Mouse (Mus musculus): ENCODE data around the gene Taf8. TPM values are rescaled to one million over a fixed set of nuclear protein-coding genes. Genes with fewer than 3 reads are reported as not detected.

Taf8 gene
- total and polyA plus RNA-seq, 2 experiments from 2014 or later, result 10.8 to 17.9 TPM

- Histone ChIP-seq H3K4me3 (ENCODE audit: low read depth, low read length) (no peak overlapping the region), H3K27ac (ENCODE audit: low read depth, low read length) (no peak overlapping the region), H3K36me3 (ENCODE audit: insufficient read depth) (no peaks in the 10 kb centered on the region), H3K4me1 (ENCODE audit: insufficient read depth) (no peaks in the 10 kb centered on the region), H3K9me3 (ENCODE audit: low read length) (no peaks in the 10 kb centered on the region), H3K9ac (no peak overlapping the region), H3K27me3 (ENCODE audit: insufficient read depth, low read length) (no peaks in the 10 kb centered on the region; the same call in 1 of the 2 replicates), H3K4me2 (ENCODE audit: low read depth) (no peak overlapping the region)
- ATAC-seq, result no peak
- WGBS, result 69% methylated on average over 6 of the region's 6 CpGs
- DNase-seq, result no peak
- no peak for TF ChIP-seq CTCF (IDR thresholded peaks at IDR 0.05; ENCODE audit: low read depth)
These were observed 58.0 kb downstream of the Taf8 start for GRCm38 (mm10) chr17:47444113-47444512.

- no peak overlapping the region for H3K4me3 ChIP-seq (ENCODE audit: low read depth, low read length)
- H3K4me2 ChIP-seq (ENCODE audit: low read depth), result no peak overlapping the region
- H3K4me1 ChIP-seq (ENCODE audit: insufficient read depth), result no peaks in the 10 kb centered on the region
- H3K27ac ChIP-seq (ENCODE audit: low read depth, low read length), result no peak overlapping the region
- TF ChIP-seq CTCF (IDR thresholded peaks at IDR 0.05; ENCODE audit: low read depth), result no peak
- peaks cover 7% of the 10 kb centered on the region for H3K27me3 ChIP-seq (ENCODE audit: insufficient read depth, low read length)
- no peak overlapping the region for H3K9ac ChIP-seq
- ATAC-seq (no peak), DNase-seq (no peak)
- WGBS, result 83% methylated on average over 3 of the region's 3 CpGs
- no peaks in the 10 kb centered on the region for H3K36me3 ChIP-seq (ENCODE audit: insufficient read depth)
- H3K9me3 ChIP-seq (ENCODE audit: low read length), result no peaks in the 10 kb centered on the region
These were observed 59.8 kb downstream of the Taf8 start for GRCm38 (mm10) chr17:47442271-47442670.

GRCm38 (mm10) chr17:47441296-47442051 is 60.6 kb downstream of the Taf8 start:
- Histone ChIP-seq H3K9ac (no peak overlapping the region), H3K36me3 (ENCODE audit: insufficient read depth) (no peaks in the 10 kb centered on the region), H3K4me3 (ENCODE audit: low read depth, low read length) (no peak overlapping the region), H3K27ac (ENCODE audit: low read depth, low read length) (no peak overlapping the region), H3K4me2 (ENCODE audit: low read depth) (no peak overlapping the region), H3K27me3 (ENCODE audit: insufficient read depth, low read length) (peaks cover 14% of the 10 kb centered on the region), H3K4me1 (ENCODE audit: insufficient read depth) (no peaks in the 10 kb centered on the region), H3K9me3 (ENCODE audit: low read length) (no peaks in the 10 kb centered on the region)
- no peak for ATAC-seq
- 54% methylated on average over 19 of the region's 19 CpGs for WGBS
- DNase-seq, result no peak
- no peak for TF ChIP-seq CTCF (IDR thresholded peaks at IDR 0.05; ENCODE audit: low read depth)

GRCm38 (mm10) chr17:47440359-47440890 is 61.7 kb downstream of the Taf8 start:
- Histone ChIP-seq H3K27ac (ENCODE audit: low read depth, low read length) (no peak overlapping the region), H3K27me3 (ENCODE audit: insufficient read depth, low read length) (peaks cover 22% of the 10 kb centered on the region), H3K36me3 (ENCODE audit: insufficient read depth) (no peaks in the 10 kb centered on the region), H3K4me2 (ENCODE audit: low read depth) (no peak overlapping the region), H3K4me3 (ENCODE audit: low read depth, low read length) (no peak overlapping the region), H3K4me1 (ENCODE audit: insufficient read depth) (no peaks in the 10 kb centered on the region), H3K9me3 (ENCODE audit: low read length) (no peaks in the 10 kb centered on the region), H3K9ac (no peak overlapping the region)
- WGBS, result 9% methylated on average over 9 of the region's 9 CpGs
- ATAC-seq, result no peak
- no peak for DNase-seq
- no peak for TF ChIP-seq CTCF (IDR thresholded peaks at IDR 0.05; ENCODE audit: low read depth)

GRCm38 (mm10) chr17:47439396-47440028 is 62.6 kb downstream of the Taf8 start:
- Histone ChIP-seq H3K4me2 (ENCODE audit: low read depth) (no peak overlapping the region), H3K9me3 (ENCODE audit: low read length) (no peaks in the 10 kb centered on the region), H3K36me3 (ENCODE audit: insufficient read depth) (no peaks in the 10 kb centered on the region), H3K27me3 (ENCODE audit: insufficient read depth, low read length) (peaks cover 22% of the 10 kb centered on the region), H3K4me3 (ENCODE audit: low read depth, low read length) (no peak overlapping the region), H3K27ac (ENCODE audit: low read depth, low read length) (no peak overlapping the region), H3K4me1 (ENCODE audit: insufficient read depth) (no peaks in the 10 kb centered on the region), H3K9ac (no peak overlapping the region)
- ATAC-seq, result no peak
- no peak for TF ChIP-seq CTCF (IDR thresholded peaks at IDR 0.05; ENCODE audit: low read depth)
- WGBS, result 51% methylated on average over 9 of the region's 9 CpGs
- DNase-seq, result no peak

GRCm38 (mm10) chr17:47438611-47439010 is 63.5 kb downstream of the Taf8 start:
- Histone ChIP-seq H3K36me3 (ENCODE audit: insufficient read depth) (no peaks in the 10 kb centered on the region), H3K4me2 (ENCODE audit: low read depth) (no peak overlapping the region), H3K4me3 (ENCODE audit: low read depth, low read length) (no peak overlapping the region), H3K27ac (ENCODE audit: low read depth, low read length) (no peak overlapping the region), H3K4me1 (ENCODE audit: insufficient read depth) (no peaks in the 10 kb centered on the region), H3K27me3 (ENCODE audit: insufficient read depth, low read length) (peaks cover 22% of the 10 kb centered on the region), H3K9me3 (ENCODE audit: low read length) (no peaks in the 10 kb centered on the region), H3K9ac (no peak overlapping the region)
- TF ChIP-seq CTCF (IDR thresholded peaks at IDR 0.05; ENCODE audit: low read depth), result no peak
- DNase-seq (no peak), ATAC-seq (no peak)
- WGBS, result 67% methylated on average over 6 of the region's 6 CpGs
